Mouse (Mus musculus): ENCODE measurements around the gene Stk31.

- TF ChIP-seq CTCF (IDR thresholded peaks at IDR 0.05; ENCODE audit: extremely low read depth, insufficient read length, insufficient replicate concordance, low read depth, low read length), result no peak
- no peak for TF ChIP-seq POLR2A (IDR thresholded peaks at IDR 0.05; ENCODE audit: low read depth, low read length)
These were observed 27.2 kb upstream of the Stk31 start for GRCm38 (mm10) chr6:49368212-49368611.

All from small intestine, adult 2 months (tissue).